Mouse (Mus musculus) liver, embryonic 14.5 days (tissue): ENCODE measurements around the gene Kcnj8.

Experiments
- CTCF ChIP-seq: IDR thresholded peaks from 2 replicates; pipeline ENCODE4 v1.5.1; 2016; ENCODE audit warnings: antibody characterized with exemption, low read depth, control low read depth
- EP300 ChIP-seq: IDR thresholded peaks from 2 replicates; pipeline ENCODE4 v1.6.1; 2016; ENCODE audit warnings: antibody characterized with exemption, low read depth

DNA sequence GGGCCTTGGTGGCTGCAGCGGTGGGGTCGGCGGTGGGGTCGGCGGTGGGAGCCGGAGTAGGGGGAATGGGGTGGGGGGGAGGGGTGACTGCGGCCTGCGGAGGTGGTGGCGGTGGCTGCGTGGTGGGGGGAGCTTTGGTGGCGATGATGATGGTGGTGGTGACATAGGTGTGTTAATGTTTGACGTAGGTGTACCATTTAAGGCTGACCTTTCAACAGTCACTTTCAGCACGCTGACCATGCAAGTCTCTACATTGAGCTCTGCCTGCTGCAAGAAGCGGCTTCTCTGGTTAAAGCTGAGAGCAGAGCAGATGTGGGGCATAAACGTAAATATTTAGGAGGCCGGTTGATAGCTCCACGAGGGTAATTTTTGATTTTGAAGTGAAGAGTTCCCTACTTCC is 39.3 kb downstream of the Kcnj8 start:
- TF ChIP-seq EP300 (no peak), CTCF (no peak)
